Mouse (Mus musculus) layer of hippocampus, postnatal 14 days (tissue): Measurements from ENCODE around the gene Ackr3. TPM values are rescaled to one million over a fixed set of nuclear protein-coding genes. Genes with fewer than 3 reads are reported as not detected.

Experiments used
- DNase-seq, 2 experiments: peaks; one replicate each; pipeline ENCODE4 v3.0.0; 2021 to 2022; ENCODE audit warnings: low spot score in 2 of 2, mixed read lengths in 1 of 2
- total RNA-seq, 2 experiments: library from RNA; stranded (reverse); gene quantifications; 2 replicates each; pipeline ENCODE4 v1.2.3; 2021

Gene Ackr3
- total RNA-seq, 2 experiments from 2014 or later: 10.9 to 14.5 TPM

DNA sequence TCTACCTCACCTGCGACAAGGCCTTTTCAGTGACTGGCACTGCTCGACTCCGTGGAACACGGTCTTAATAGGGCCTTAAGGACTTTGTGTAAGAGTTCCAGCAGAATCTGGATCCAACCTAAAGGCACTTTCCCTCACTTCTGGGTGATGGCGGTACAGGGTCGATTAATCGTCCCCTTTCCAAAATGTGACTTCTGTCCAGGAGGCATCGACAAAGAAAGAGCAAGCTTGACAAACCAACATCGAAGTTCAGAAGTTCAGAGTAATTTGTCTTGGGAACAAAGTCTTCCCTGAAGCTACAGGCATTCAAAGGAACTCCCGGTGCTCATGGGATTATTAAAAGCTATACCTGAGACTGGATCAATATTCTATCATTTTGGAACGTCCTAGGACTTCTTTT lies 439 bp upstream of the Ackr3 start:
- DNase-seq: no peak

- no peak for DNase-seq
Observed at GRCm38 (mm10) chr1:90204821-90205220, 1.0 kb downstream of the Ackr3 start.

- DNase-seq: peak; percentile 47 to 76
Observed at GRCm38 (mm10) chr1:90205223-90205622, 1.4 kb downstream of the Ackr3 start.

DNA sequence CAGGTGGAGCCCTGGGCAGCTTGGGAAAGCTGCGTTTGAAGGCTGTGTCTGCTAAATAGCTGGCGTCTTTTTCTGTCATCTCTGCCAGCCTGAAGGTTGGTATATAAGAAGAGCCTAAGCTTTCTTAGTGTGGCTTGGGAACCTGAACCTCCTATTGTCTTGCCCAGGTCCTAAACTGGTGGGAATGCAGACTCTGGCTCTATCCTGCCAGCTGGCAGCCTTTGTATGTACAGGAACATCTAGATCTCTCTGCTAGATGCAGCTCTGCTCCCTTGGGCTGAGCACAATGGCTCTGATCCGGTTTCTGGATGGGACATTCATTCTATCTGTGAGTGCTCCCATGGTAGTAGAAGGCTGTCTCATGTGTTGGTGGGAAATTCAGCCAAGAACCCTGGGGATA lies 2.9 kb downstream of the Ackr3 start:
- no peak for DNase-seq

- no peak for DNase-seq
Observed at GRCm38 (mm10) chr1:90207279-90207678, 3.5 kb downstream of the Ackr3 start.

DNA sequence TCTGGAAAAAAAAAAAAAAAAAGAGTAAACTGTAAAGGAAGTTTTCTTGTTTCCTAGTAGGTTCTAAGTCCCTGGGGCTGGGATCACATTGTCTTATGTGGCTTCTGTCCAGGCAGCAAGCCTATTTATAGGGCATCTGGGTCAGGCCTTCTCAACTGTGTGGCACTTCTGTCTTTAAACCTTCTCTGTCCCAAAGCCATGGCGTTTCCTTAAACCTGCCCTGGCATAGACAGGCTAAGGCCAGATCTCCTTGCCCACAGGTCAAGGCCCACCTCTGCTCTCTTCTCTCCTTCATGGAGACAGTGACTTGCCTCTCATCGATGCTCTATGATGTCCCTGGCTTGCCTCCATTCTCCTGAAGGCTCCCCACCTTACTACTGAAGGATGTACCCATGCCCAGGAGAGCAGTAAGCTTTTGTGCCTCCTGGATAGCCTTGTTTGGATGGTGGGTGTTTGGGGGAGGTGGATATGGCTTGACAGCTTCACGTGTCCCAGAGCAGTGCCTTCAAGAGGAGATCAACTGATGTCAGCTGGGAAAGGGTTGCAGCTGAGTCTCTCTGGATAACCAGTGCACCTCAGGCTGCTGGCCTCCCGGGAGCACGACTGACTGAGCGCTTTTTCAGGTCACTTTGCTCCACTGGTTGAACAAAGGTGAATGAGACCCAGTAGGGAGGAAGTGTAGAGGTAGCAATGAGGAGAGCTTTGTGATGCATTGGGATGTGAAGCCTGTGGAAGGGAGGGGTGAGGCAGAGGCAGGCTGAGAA lies 4.1 kb downstream of the Ackr3 start:
- no peak for DNase-seq

GRCm38 (mm10) chr1:90208503-90208860 lies 4.7 kb downstream of the Ackr3 start:
- DNase-seq: no peak

DNA sequence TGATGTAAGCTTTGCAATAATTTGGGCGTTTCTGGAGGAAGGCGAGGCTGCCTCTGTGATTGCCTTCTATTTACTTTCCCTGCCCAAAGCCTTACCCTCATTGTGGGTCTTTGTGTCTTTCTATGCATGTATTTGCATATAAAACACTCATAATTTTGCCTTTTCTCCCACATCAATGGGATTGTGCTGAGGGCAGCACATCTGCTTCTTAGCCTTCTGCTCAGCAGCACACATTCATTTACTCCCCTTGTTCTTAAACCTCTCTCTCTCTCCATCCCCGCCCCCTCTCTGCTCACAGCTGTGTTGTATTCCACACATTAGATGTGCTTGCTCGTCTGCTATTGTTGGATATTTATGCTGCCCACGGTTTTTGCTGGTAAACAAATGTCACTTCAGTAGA lies 5.3 kb downstream of the Ackr3 start:
- no peak for DNase-seq

GRCm38 (mm10) chr1:90209741-90210140 lies 6.0 kb downstream of the Ackr3 start:
- DNase-seq: no peak

- no peak for DNase-seq
Observed at GRCm38 (mm10) chr1:90210346-90210745, 6.6 kb downstream of the Ackr3 start.

GRCm38 (mm10) chr1:90210761-90211160 lies 7.0 kb downstream of the Ackr3 start:
- DNase-seq: no peak

DNA sequence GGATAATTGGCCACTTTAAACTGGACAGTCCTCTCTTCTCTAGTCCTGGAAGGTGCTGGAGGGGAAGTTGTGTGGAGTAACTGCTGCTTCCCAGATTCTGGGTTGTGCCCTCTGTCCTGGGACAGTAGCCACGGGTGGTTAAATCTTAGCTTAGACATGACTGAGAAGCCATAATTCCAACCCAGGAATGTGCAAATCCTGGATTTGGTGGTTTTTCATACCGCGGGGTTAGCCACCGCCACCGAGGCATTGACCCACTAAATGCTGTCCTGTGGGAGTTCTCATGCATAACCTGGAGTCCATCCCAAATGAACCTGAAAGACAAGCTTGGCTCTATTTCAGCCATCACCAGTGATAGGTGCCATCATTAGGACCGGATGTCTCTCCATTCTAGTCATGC lies 8.6 kb downstream of the Ackr3 start:
- DNase-seq: no peak

DNA sequence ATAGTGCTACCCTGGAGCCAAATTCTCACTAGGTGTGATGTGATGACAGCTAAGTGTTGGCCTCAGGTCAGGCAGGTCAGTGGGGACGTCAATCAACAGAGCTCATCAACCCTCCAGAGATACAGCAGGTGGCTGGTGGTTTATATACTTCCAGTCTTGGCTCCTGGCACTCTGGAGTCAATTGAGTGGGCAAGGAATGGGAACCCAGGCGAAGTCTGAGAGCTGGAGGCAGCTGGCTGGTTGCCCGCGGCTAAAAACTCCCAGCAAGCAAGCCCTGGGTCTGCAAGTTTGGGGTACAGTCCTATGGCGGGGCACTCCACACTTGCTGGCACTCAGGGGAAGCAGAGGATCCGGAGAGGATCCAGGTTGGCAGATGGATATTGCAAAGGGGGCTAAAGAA lies 9.1 kb downstream of the Ackr3 start:
- no peak for DNase-seq

- no peak for DNase-seq
Observed at GRCm38 (mm10) chr1:90214021-90214420, 10.2 kb downstream of the Ackr3 start.

DNA sequence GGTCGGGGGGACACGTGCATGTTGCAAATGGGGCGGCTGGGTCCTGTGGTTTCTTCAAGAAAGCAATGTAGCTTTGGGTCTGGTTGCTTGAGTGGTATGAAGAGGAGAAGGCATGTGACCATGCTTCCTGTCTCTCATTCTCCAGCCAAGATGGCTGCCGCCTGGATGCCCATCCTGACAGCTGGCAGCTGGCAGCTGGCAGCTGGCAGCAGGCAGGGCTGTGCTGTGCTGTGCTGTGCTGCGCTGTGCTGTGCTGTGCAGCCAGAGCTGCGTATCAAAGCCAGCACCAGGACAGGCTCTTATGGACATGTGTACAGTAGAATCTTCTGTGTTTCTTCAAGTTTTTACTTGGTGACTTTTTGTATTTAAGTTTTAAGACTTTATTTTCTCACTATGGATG lies 11.1 kb downstream of the Ackr3 start:
- DNase-seq: no peak

- DNase-seq: no peak
Observed at GRCm38 (mm10) chr1:90215881-90216280, 12.1 kb downstream of the Ackr3 start.

DNA sequence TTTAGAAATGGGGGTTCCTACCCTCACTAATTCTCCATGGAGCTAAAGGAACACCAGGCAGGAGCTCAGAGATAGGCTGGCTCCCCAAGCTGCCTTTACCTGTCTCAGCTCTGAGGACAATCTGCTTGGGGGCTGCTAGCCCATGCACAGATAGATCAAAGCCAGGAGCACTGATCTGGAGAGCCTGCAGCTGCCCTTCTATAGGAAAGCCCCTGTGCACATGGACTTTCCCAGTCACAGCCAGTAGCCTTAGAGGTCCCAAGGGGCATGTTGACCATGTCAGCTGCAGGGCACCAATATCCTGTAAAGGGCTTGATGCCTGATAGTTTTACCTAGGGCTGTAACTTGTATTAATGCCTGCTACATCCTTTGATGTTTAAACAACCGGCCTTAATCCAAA lies 12.6 kb downstream of the Ackr3 start:
- no peak for DNase-seq

GRCm38 (mm10) chr1:90220280-90220679 lies 16.5 kb downstream of the Ackr3 start:
- DNase-seq: no peak

DNA sequence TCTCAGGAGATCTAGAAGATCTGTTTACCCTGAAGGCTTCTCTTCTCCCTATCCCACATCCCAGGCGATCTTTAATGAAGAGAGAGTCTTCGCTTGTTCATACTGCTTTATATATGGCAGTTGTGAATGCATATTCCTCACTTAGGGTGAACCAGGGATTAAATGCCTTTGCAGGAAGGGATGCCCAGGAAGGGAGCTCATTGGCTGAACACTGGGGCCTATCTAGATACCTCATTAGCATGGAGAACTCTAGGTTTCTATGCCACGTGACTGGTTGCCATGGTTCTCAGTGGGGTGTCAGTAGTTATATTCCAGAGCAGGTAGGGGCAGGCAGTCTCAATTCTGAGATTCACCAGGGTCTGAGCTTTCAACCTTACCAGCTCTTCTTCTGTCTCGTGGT lies 17.1 kb downstream of the Ackr3 start:
- no peak for DNase-seq

GRCm38 (mm10) chr1:90221811-90222361 lies 18.1 kb downstream of the Ackr3 start:
- DNase-seq: peak in 1 of 2 experiments; percentile 49

DNA sequence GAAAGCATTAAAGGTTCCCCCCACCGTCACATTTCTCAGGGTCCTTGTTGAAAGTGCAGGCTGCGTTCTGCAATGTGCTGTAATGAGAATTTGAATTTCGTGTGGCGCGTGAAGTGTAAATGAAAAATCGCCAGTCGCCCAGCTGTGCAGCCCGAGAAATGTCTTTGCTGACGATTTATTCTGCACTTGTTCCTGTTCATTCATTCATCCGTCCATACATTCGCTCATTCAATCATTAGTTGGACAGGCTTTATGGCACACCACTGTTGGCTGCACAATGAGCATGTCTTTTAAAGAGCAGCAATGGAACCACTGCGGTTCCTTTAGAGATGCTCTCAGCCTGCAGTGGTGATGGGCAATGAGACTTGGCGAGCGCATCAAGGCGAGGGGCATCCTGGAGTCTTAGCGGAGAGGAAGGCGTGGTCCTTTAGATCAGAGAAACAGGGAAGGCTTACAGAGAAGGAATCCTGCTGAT lies 18.7 kb downstream of the Ackr3 start:
- DNase-seq: no peak

- DNase-seq: no peak
Observed at GRCm38 (mm10) chr1:90223006-90223405, 19.2 kb downstream of the Ackr3 start.

- no peak for DNase-seq
Observed at GRCm38 (mm10) chr1:90225603-90226254, 21.9 kb downstream of the Ackr3 start.
